Comparison of ENCODE assay signal across 25 mouse cellular contexts in the genomic region with DNA sequence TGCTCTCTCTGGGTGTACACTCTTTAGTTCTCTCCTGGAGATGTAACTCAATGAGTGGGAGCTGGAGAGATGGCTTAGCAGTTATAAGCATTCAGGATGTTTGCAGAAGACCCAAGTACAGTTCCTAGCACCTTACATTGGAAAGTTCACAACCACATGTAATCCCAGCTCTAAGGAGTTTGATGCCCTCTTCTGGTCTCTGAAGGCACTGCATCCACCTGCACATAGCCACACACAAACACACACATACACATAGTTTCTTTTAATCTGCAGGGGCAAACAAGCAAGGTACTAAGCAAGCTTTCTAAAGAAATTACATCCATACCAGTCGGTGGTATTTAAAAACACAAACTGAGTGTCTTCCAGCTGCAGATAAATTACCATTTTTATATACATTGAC. TPM values are rescaled to one million over a fixed set of nuclear protein-coding genes. Genes with fewer than 3 reads are reported as not detected.
DNase-seq lines count a peak whose midpoint lies in the region; ATAC-seq and TF ChIP-seq lines count a peak whose summit lies in the region.
"Had no signal": no experiment of that assay in that cellular context is flagged by ENCODE, and none has a peak within 500 bp of the region (broad histone marks: within the 10 kb centered on the region; RNA-seq: fewer than 3 reads in every experiment).

No protein-coding gene starts in this region.

- no peaks in the 10 kb centered on the region for H3K36me3 ChIP-seq in midbrain, postnatal 0 days (ENCODE audit: insufficient read depth, low read length)
- H3K36me3 ChIP-seq in midbrain, embryonic 15.5 days (replicated peaks): no peaks in the 10 kb centered on the region
- no peaks in the 10 kb centered on the region for H3K36me3 ChIP-seq in neural tube, embryonic 15.5 days
- H3K36me3 ChIP-seq: heart, embryonic 13.5 days; limb, embryonic 13.5 days; midbrain, embryonic 12.5 days; neural tube, embryonic 13.5 days had no signal

- DNase-seq in gastrocnemius, adult 2 months: no peak
- no peak for DNase-seq in gastrocnemius, postnatal 14 days
- DNase-seq in layer of hippocampus, adult 2 months (ENCODE audit: low spot score in 2 of 2): no peak
- no peak for DNase-seq in layer of hippocampus, adult 18-20 months (ENCODE audit: low spot score in 2 of 2)
- DNase-seq in midbrain, postnatal 0 days (ENCODE audit: low spot score): no peak
- no peak for DNase-seq in ovary, postnatal 36 days (ENCODE audit: low spot score)
- DNase-seq: adrenal gland, postnatal 25 days; cerebellum, adult 11-12 months; cerebellum, postnatal 14 days; embryo, embryonic 11 days; heart, postnatal 4 days; kidney, adult 18-20 months; kidney, postnatal 36 days; lung, adult 2 months; spleen, adult 18-20 months; thymus, postnatal 4 days had no signal

- no peak overlapping the region for H3K4me3 ChIP-seq in gastrocnemius, adult 2 months
- no peak overlapping the region for H3K4me3 ChIP-seq in layer of hippocampus, adult 2 months
- H3K4me3 ChIP-seq in midbrain, postnatal 0 days (ENCODE audit: low read depth, low read length): no peak overlapping the region
- H3K4me3 ChIP-seq in midbrain, embryonic 15.5 days: no peak overlapping the region
- no peak overlapping the region for H3K4me3 ChIP-seq in neural tube, embryonic 15.5 days (replicated peaks)
- H3K4me3 ChIP-seq: heart, embryonic 13.5 days; limb, embryonic 13.5 days; midbrain, embryonic 12.5 days; neural tube, embryonic 13.5 days had no signal

- WGBS in midbrain, postnatal 0 days: 96% methylated on average over 1 of the region's 1 CpGs
- 94% methylated on average over 1 of the region's 1 CpGs for WGBS in midbrain, embryonic 15.5 days
- 98% methylated on average over 1 of the region's 1 CpGs for WGBS in neural tube, embryonic 15.5 days

- peak; percentile 26 for TF ChIP-seq CTCF in gastrocnemius, adult 2 months (IDR thresholded peaks at IDR 0.05)
- peak; percentile 57 for TF ChIP-seq CTCF in layer of hippocampus, adult 2 months (conservative IDR thresholded peaks at IDR 0.05)
- peak; percentile 41 for TF ChIP-seq CTCF in midbrain, postnatal 0 days (IDR thresholded peaks at IDR 0.05)

- intact Hi-C loops in gastrocnemius, adult 2 months (cut with DNase I): no loop called here
- intact Hi-C loops in gastrocnemius, postnatal 14 days (cut with DNase I; ENCODE audit: low total_unique reads): no loop called here

- no peak for ATAC-seq in midbrain, postnatal 0 days (ENCODE audit: low FRiP score)
- no peak for ATAC-seq in midbrain, embryonic 15.5 days (replicated peaks)
- no peak for ATAC-seq in neural tube, embryonic 15.5 days (ENCODE audit: low FRiP score)
- ATAC-seq: activated CD4-positive, CD25-positive, alpha-beta regulatory T cell, adult 4 months; forebrain, embryonic 16.5 days; hindbrain, embryonic 16.5 days had no signal

- H3K4me1 ChIP-seq in midbrain, postnatal 0 days (ENCODE audit: insufficient read depth, low read length): no peaks in the 10 kb centered on the region
- no peaks in the 10 kb centered on the region for H3K4me1 ChIP-seq in midbrain, embryonic 15.5 days
- H3K4me1 ChIP-seq in neural tube, embryonic 15.5 days: no peaks in the 10 kb centered on the region
- H3K4me1 ChIP-seq: limb, embryonic 13.5 days; neural tube, embryonic 13.5 days had no signal

- no peak overlapping the region for H3K4me2 ChIP-seq in midbrain, postnatal 0 days (ENCODE audit: low read depth, low read length, poor library complexity, severe bottlenecking)
- H3K4me2 ChIP-seq in midbrain, embryonic 15.5 days: no peak overlapping the region
- H3K4me2 ChIP-seq in neural tube, embryonic 15.5 days: no peak overlapping the region
- H3K4me2 ChIP-seq: heart, embryonic 13.5 days; limb, embryonic 13.5 days; midbrain, embryonic 12.5 days; neural tube, embryonic 13.5 days had no signal

- H3K27ac ChIP-seq in gastrocnemius, adult 2 months: no peak overlapping the region
- 0 out of 2 replicates have a peak overlapping the region, but pooled peaks have one; percentile 10 for H3K27ac ChIP-seq in layer of hippocampus, adult 2 months
- H3K27ac ChIP-seq in midbrain, postnatal 0 days (ENCODE audit: low read depth, low read length): no peak overlapping the region
- no peak overlapping the region for H3K27ac ChIP-seq in midbrain, embryonic 15.5 days
- H3K27ac ChIP-seq in neural tube, embryonic 15.5 days (replicated peaks): no peak overlapping the region
- H3K27ac ChIP-seq: heart, embryonic 13.5 days; limb, embryonic 13.5 days; midbrain, embryonic 12.5 days; neural tube, embryonic 13.5 days had no signal

- H3K9ac ChIP-seq in midbrain, postnatal 0 days (replicated peaks; ENCODE audit: low read length, poor library complexity, severe bottlenecking): no peak overlapping the region
- no peak overlapping the region for H3K9ac ChIP-seq in midbrain, embryonic 15.5 days
- no peak overlapping the region for H3K9ac ChIP-seq in neural tube, embryonic 15.5 days (replicated peaks)
- H3K9ac ChIP-seq: heart, embryonic 13.5 days; limb, embryonic 13.5 days; midbrain, embryonic 12.5 days; neural tube, embryonic 13.5 days had no signal

- no peaks in the 10 kb centered on the region for H3K27me3 ChIP-seq in midbrain, postnatal 0 days (ENCODE audit: insufficient read depth, low read length)
- no peaks in the 10 kb centered on the region for H3K27me3 ChIP-seq in midbrain, embryonic 15.5 days (replicated peaks)
- no peaks in the 10 kb centered on the region for H3K27me3 ChIP-seq in neural tube, embryonic 15.5 days (replicated peaks)
- H3K27me3 ChIP-seq: heart, embryonic 13.5 days; limb, embryonic 13.5 days; midbrain, embryonic 12.5 days; neural tube, embryonic 13.5 days had no signal

- no peaks in the 10 kb centered on the region for H3K9me3 ChIP-seq in midbrain, postnatal 0 days (ENCODE audit: low read length)
- no peaks in the 10 kb centered on the region for H3K9me3 ChIP-seq in midbrain, embryonic 15.5 days
- H3K9me3 ChIP-seq in neural tube, embryonic 15.5 days (replicated peaks): no peaks in the 10 kb centered on the region

RNA-seq across cellular contexts. Expression of gene Sh3bp4, which starts 12.2 kb away (rescaled TPM):
- 1 to 10 TPM; 2.1 to 4.0 TPM for total RNA-seq in gastrocnemius, adult 2 months (2021)
- total RNA-seq in gastrocnemius, postnatal 14 days (2021): 1 to 10 TPM; 5.1 to 6.9 TPM
- total RNA-seq in layer of hippocampus, adult 2 months (2021): 10 to 100 TPM; 21.9 to 24.8 TPM
- 10 to 100 TPM; 23.4 to 23.6 TPM for total RNA-seq in layer of hippocampus, adult 18-20 months (2021)
- total RNA-seq in midbrain, postnatal 0 days (2014; rRNA removed): 22.0 and 26.5 TPM in 2 replicates
- polyA plus RNA-seq in midbrain, postnatal 0 days (2015; fragmentation: Nextera tagmentation; extraction: Ambion mirVana): 10.3 and 11.0 TPM in 2 replicates
- 12.3 and 12.4 TPM in 2 replicates for polyA plus RNA-seq in midbrain, embryonic 15.5 days (2015; fragmentation: Nextera tagmentation; extraction: Ambion mirVana)
- polyA plus RNA-seq in neural tube, embryonic 15.5 days (2015; fragmentation: Nextera tagmentation; extraction: Ambion mirVana): 14.2 and 14.4 TPM in 2 replicates
